Mouse (Mus musculus) kidney, embryonic 16.5 days (tissue): Measurements from ENCODE around the gene Mef2c. TPM values are rescaled to one million over a fixed set of nuclear protein-coding genes. Genes with fewer than 3 reads are reported as not detected.

Experiments used
- ATAC-seq: fragments of 200-750 bp; cut with Nextera tagmentation; 2 replicates; pipeline ENCODE4 v1.8.0; 2017; ENCODE audit warnings: moderate TSS enrichment; ENCODE audit not compliant: low FRiP score, low TSS enrichment
- H3K27ac ChIP-seq: fragments of 300-500 bp; sonication (generic); 2 replicates; pipeline ENCODE4 v1.5.1; 2014; ENCODE audit warnings: low read length
- H3K27me3 ChIP-seq: fragments of 300-500 bp; sonication (generic); 2 replicates; pipeline ENCODE4 v1.6.1; 2014; ENCODE audit warnings: low read length, control low read depth, mixed read lengths; ENCODE audit not compliant: insufficient read depth
- H3K36me3 ChIP-seq: fragments of 300-500 bp; sonication (generic); 2 replicates; pipeline ENCODE4 v1.6.1; 2014; ENCODE audit warnings: low read length, control low read depth, mixed read lengths; ENCODE audit not compliant: insufficient read depth
- H3K4me1 ChIP-seq: fragments of 300-500 bp; sonication (generic); 2 replicates; pipeline ENCODE4 v1.6.1; 2014; ENCODE audit warnings: low read length, control low read depth, mixed read lengths; ENCODE audit not compliant: insufficient read depth
- H3K4me2 ChIP-seq: fragments of 300-500 bp; sonication (generic); replicated peaks from 2 replicates; pipeline ENCODE4 v1.6.1; 2014; ENCODE audit warnings: low read depth, low read length
- H3K4me3 ChIP-seq: fragments of 300-500 bp; sonication (generic); 2 replicates; pipeline ENCODE4 v1.5.1; 2014; ENCODE audit warnings: mild to moderate bottlenecking, low read length
- H3K9ac ChIP-seq: fragments of 300-500 bp; sonication (generic); replicated peaks from 2 replicates; pipeline ENCODE4 v1.6.1; 2014; ENCODE audit warnings: low read length
- H3K9me3 ChIP-seq: fragments of 300-500 bp; sonication (generic); 2 replicates; pipeline ENCODE4 v1.6.1; 2016; ENCODE audit warnings: low read length, control low read depth
- WGBS: fragments of 180-500 bp; shearing (Covaris S2); extraction: QIAGEN DNeasy Blood & Tissue Kit; methylation state at CpG from one replicate; pipeline ENCODE4 v1.1.7; 2014; 5-methylcytosine and 5-hydroxymethylcytosine counted together
- polyA plus RNA-seq: library from polyadenylated mRNA; unstranded; fragments of >200 nt; fragmentation: Nextera tagmentation; extraction: Ambion mirVana; gene quantifications from 2 replicates; pipeline ENCODE4 v1.2.1, GENCODE M21; 2015

Mef2c gene
- polyA plus RNA-seq, 1 experiment from 2014 or later = 54.9 TPM

DNA sequence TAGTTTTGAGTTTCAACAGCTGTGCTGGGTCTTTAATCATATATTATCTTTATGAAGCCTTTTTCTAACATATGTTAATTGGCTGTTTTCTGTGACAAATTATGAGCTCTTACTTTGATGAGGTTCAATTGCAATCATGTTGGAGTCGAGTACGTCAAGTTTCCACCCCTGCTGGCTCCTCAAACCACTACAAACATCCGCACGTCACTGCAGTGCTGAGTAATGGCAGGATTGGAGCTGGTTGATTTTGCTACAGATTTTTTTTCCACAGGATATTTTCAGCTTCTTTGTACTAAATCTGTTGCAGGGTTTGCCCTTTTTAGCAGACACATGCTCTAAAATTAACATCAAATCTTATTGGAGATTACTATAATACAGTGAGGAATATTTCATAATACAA, 62.3 kb downstream of the Mef2c start:
- no peak overlapping the region for H3K9ac ChIP-seq
- no peaks in the 10 kb centered on the region for H3K27me3 ChIP-seq
- no peaks in the 10 kb centered on the region for H3K9me3 ChIP-seq
- no peak overlapping the region for H3K4me2 ChIP-seq
- 49% methylated on average over 4 of the region's 4 CpGs for WGBS
- peak; percentile 54; the same call in 1 of the 2 replicates for ATAC-seq
- no peak overlapping the region; the same call in 1 of the 2 replicates for H3K27ac ChIP-seq
- H3K4me1 ChIP-seq = 0 out of 2 replicates have a peak, but pooled peaks cover 3% of the 10 kb centered on the region
- H3K4me3 ChIP-seq = no peak overlapping the region
- no peaks in the 10 kb centered on the region for H3K36me3 ChIP-seq

DNA sequence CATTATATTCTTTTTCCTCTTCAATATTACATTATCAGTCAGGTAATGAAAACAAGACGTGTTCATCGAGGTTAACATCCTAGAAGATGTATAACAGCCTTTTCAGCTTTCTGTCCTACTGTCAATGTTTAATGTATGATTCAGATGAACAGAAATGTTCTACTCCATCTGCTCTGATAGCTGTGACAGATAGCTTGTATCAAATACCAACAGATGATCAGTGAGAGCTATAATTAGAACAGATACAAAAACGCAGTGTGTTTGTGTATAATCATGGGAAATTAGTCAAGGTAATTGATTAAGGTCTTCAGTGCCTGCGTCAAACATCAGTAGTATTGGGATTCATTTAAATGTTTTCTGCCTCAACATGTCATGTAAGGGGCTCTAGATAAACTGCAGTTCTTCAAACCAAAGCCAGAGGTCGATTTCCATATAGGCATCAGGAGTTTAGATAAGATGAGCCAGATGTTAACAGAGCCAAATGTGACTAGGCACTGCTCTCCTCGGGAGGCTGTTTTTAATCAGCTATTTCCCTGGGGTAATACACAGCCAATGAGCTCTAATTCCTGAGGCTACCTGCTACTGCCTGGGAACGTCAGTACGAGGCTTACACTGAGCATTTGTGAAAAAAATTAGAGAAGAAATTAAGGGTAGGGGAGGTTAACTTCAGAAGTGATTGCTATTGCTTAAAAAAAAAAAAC, 63.1 kb downstream of the Mef2c start:
- H3K4me1 ChIP-seq = 0 out of 2 replicates have a peak, but pooled peaks cover 3% of the 10 kb centered on the region
- no peaks in the 10 kb centered on the region for H3K27me3 ChIP-seq
- 69% methylated on average over 8 of the region's 8 CpGs for WGBS
- H3K4me2 ChIP-seq = no peak overlapping the region
- H3K4me3 ChIP-seq = no peak overlapping the region
- H3K36me3 ChIP-seq = no peaks in the 10 kb centered on the region
- H3K9ac ChIP-seq = no peak overlapping the region
- no peak overlapping the region for H3K27ac ChIP-seq
- no peak for ATAC-seq
- H3K9me3 ChIP-seq = no peaks in the 10 kb centered on the region

DNA sequence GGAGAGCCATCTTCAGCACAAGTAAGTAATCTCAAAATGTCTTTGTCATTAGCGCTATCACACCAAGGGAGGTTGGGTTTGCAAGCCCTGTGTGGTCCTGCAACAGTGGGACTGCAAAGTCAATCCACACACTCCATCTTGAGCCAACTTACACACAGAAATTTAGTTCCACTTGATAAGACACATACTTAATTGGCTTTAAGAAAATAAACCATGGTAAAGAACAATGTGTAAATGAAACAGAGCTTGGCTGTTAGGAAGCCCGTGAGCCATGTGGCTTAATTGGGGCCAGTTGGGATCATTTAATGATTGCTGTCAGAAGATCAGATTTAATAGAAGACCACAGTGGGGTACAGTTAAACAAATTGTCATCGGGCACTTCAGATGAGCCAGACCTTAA, 63.8 kb downstream of the Mef2c start:
- Histone ChIP-seq H3K9me3 (no peaks in the 10 kb centered on the region), H3K4me1 (0 out of 2 replicates have a peak, but pooled peaks cover 3% of the 10 kb centered on the region), H3K27me3 (no peaks in the 10 kb centered on the region), H3K27ac (no peak overlapping the region), H3K9ac (no peak overlapping the region), H3K4me3 (no peak overlapping the region), H3K36me3 (no peaks in the 10 kb centered on the region), H3K4me2 (no peak overlapping the region)
- 73% methylated on average over 3 of the region's 3 CpGs for WGBS
- no peak for ATAC-seq

DNA sequence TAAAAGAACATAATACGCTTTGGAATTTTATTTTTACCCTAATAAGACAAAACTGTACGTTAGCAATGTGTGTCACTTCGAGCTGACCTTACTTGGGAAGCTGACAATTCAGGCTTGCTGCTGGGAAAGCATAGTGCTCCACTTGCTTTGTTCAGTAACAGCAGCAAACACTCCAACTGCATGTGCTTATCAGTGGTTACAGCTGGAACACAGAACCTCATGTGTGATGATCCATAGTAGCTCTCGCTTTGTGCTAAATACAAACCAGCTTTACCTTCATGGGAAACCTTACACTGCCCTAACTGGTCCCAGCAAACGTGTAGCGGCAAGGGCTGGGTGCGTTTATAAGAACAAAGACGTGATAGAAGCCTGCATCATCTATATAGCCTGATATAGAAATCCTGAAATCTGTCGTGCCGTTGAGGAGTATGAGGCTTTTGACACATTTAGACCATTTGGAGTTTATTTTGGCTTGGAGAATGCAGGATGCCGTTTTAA, 65.0 kb downstream of the Mef2c start:
- Histone ChIP-seq H3K9me3 (no peaks in the 10 kb centered on the region), H3K4me2 (no peak overlapping the region), H3K4me3 (no peak overlapping the region), H3K4me1 (0 out of 2 replicates have a peak, but pooled peaks cover 3% of the 10 kb centered on the region), H3K27ac (peak overlapping the region; percentile 20; the same call in 1 of the 2 replicates), H3K27me3 (no peaks in the 10 kb centered on the region), H3K36me3 (no peaks in the 10 kb centered on the region), H3K9ac (no peak overlapping the region)
- ATAC-seq = no peak
- 72% methylated on average over 11 of the region's 11 CpGs for WGBS

DNA sequence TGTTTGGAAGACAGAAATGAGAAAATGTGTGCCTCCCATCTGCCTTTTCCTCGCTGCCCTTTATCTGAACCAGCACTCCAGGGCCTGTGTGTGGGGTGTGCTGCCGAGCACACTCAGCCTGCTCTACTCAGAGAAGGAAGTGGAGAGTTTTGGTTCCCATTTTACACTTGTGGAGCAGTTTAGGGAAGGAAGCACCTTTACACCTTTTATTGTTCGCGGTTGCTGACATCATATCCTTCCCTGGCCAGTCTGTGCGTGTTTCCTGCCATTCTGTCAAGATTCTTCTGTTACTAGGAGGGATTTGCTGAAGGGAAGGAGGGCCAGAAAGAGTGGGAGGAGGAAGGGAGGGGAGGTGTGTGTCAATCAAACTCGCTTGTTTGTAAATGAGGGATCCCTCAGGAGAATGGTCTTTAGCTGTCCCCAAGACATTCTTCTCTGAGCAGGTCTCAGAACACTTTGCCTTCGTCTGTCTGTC, 68.2 kb downstream of the Mef2c start:
- peak; percentile 94 for ATAC-seq
- Histone ChIP-seq H3K36me3 (no peaks in the 10 kb centered on the region), H3K4me2 (0 out of 2 replicates have a peak overlapping the region, but pooled peaks have one; percentile 21), H3K4me3 (no peak overlapping the region), H3K27me3 (no peaks in the 10 kb centered on the region), H3K4me1 (no peaks in the 10 kb centered on the region), H3K27ac (peak overlapping the region; percentile 80), H3K9ac (no peak overlapping the region), H3K9me3 (no peaks in the 10 kb centered on the region)
- WGBS = 28% methylated on average over 7 of the region's 7 CpGs

DNA sequence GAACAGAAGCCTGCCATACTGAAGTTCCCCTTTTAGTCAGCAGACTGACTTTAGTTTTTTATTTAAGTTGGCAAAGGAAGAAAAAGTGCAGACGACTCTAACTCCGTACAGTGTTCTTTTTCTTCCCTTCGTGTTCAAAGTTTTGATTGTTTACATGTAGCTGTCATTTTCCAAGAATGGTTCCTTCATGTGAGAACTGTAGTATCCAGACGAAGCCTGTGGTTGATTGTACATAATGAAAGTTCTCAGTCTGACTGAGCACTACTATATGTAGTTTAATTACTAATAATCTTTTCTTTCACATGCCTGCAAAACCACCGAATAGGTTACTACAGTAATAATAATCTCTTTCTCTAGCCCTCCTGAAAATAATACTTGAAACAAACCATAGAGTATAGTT, 68.6 kb downstream of the Mef2c start:
- whole genome bisulfite sequencing = 54% methylated on average over 5 of the region's 5 CpGs

DNA sequence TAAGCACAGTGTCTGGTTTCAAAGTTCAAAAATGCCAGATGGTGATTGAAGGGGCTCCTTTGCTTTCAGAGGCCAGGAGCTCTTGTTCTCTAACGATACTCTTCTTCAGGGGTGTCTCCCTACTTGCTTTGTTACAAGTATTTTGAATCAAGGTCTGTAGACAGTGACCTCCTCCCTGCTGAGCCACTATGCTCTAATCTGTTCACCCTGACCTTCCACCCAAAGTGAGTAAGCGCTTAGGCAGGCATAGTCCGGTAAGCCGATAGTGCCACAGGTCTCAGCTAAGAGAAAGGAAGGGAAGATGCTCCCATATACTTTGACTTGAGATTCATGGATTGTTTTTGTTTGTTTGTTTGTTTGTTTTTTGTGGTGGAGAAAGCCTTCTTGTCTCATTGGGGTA, 69.5 kb downstream of the Mef2c start:
- H3K4me2 ChIP-seq = no peak overlapping the region
- H3K27me3 ChIP-seq = no peaks in the 10 kb centered on the region
- 53% methylated on average over 4 of the region's 4 CpGs for WGBS
- H3K27ac ChIP-seq = no peak overlapping the region; the same call in 1 of the 2 replicates
- H3K9ac ChIP-seq = no peak overlapping the region
- ATAC-seq = no peak
- H3K4me1 ChIP-seq = no peaks in the 10 kb centered on the region
- H3K36me3 ChIP-seq = no peaks in the 10 kb centered on the region
- no peaks in the 10 kb centered on the region for H3K9me3 ChIP-seq
- H3K4me3 ChIP-seq = no peak overlapping the region

More for the DNA sequence above, 68.6 kb downstream of the Mef2c start:
- Histone ChIP-seq H3K36me3 (no peaks in the 10 kb centered on the region), H3K9ac (no peak overlapping the region), H3K4me3 (no peak overlapping the region), H3K27ac (peak overlapping the region; percentile 80), H3K9me3 (no peaks in the 10 kb centered on the region), H3K4me1 (no peaks in the 10 kb centered on the region), H3K4me2 (0 out of 2 replicates have a peak overlapping the region, but pooled peaks have one; percentile 21), H3K27me3 (no peaks in the 10 kb centered on the region)
- no peak for ATAC-seq

DNA sequence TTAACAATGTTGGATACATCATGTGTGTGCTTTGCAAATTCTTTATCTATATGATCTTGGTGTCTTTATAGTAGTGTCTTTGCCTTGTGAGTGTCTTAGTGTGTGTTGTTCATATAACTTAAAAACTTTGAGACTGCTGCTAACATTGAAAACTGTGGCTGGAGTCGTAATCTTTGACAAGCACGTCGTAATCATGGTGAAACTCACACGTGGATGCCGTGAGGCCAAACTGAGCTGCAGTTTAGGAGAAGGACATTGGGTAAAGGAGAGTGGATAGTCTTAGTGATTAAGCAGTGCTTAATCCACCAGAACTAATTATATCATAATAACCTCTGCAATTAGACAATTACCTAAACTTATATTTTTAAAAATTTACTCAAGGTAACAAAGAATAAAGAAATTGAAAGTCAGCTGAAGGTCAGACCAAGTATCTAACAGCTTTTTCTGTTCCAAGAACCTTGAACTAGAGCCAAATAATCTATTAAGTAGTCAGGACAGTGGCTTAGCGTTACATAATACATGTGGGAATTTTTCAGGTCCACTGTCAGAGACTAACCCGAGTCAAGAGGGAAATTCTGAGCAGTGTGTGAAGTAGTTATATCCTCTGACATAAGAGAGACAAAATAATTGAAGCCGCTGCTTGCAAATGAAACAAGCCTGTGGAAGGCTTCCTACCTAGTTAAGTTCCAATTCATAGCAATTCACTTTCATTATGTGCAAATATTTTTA, 70.2 kb downstream of the Mef2c start:
- Histone ChIP-seq H3K27ac (no peak overlapping the region), H3K27me3 (no peaks in the 10 kb centered on the region), H3K9me3 (no peaks in the 10 kb centered on the region), H3K36me3 (no peaks in the 10 kb centered on the region), H3K4me2 (no peak overlapping the region), H3K4me3 (no peak overlapping the region), H3K4me1 (no peaks in the 10 kb centered on the region), H3K9ac (no peak overlapping the region)
- no peak for ATAC-seq
- WGBS = 53% methylated on average over 8 of the region's 8 CpGs

DNA sequence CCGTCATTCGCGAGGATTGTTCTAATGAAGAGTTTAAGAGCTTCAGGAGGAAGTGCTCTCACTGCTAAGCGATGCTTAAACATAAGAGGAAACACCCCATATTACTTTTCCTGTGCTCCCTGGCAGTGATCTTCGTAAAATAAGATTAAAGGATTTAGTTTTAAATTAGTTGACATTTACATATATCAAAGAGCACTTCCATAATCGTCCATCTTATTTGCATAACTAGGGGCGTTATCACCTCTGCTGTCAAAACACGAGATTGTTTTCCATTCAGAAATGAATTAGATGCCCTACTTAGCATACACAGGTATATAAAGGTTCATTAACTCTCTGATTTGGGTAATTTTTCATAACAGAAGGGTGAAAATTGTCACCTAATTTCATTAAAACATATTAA, 71.0 kb downstream of the Mef2c start:
- 75% methylated on average over 8 of the region's 8 CpGs for WGBS
- no peak overlapping the region for H3K4me3 ChIP-seq
- no peaks in the 10 kb centered on the region for H3K4me1 ChIP-seq
- H3K27me3 ChIP-seq = no peaks in the 10 kb centered on the region
- no peak for ATAC-seq
- no peaks in the 10 kb centered on the region for H3K9me3 ChIP-seq
- H3K9ac ChIP-seq = no peak overlapping the region
- no peak overlapping the region for H3K27ac ChIP-seq
- H3K4me2 ChIP-seq = no peak overlapping the region
- no peaks in the 10 kb centered on the region for H3K36me3 ChIP-seq
